Mouse (Mus musculus) left cerebral cortex, adult 8-10 months (tissue): ENCODE measurements around the gene Senp2. TPM values are rescaled to one million over a fixed set of nuclear protein-coding genes. Genes with fewer than 3 reads are reported as not detected.

ENCODE experiments used
- DNase-seq, 2 experiments: peaks; one replicate each; pipeline ENCODE4 v3.0.0; 2022; ENCODE audit warnings: low spot score in 2 of 2
- total RNA-seq, 4 experiments: library from RNA; stranded (reverse); gene quantifications; 2 replicates each; pipeline ENCODE4 v1.2.4; 2022

The Senp2 gene
- total RNA-seq, 4 experiments from 2014 or later, result 89.7 to 101 (median 95.2) TPM

DNA sequence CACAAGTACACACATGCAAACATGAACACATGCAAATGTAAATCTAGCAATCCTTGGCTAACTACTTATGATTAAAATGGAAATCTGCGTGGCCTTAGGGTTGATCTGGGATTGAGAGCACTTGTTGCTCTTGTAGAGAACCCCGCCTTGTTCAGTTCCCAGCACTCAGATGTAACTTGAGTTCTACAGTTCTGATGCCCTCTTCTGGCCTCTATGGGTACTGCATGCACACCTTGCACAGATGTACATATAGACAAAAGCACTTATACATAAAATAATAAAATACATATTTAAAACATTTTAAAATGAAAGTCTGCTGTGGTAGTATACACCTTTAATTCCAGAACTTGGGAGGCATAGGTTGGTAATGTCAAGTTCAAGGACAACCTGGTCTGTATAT is 12.8 kb downstream of the Senp2 start:
- DNase-seq, result no peak

DNA sequence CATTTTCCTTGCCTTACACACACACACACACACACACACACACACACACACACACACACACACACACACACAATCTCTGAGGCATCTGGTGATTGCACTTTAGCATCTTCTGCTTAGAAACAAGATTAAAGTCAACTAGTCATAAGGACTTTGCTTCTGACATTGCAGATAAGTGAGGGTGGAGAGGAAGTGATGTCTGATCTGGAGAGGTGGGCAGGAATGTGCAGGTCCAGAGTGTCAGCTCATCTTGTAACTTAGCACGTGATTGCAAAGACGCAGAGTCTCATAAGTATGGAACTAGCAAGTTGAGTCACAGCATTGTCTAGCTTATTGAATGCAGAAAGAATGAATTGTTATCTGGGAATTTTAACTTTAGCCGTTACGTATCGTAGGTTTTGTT is 18.2 kb downstream of the Senp2 start:
- DNase-seq, result no peak

DNA sequence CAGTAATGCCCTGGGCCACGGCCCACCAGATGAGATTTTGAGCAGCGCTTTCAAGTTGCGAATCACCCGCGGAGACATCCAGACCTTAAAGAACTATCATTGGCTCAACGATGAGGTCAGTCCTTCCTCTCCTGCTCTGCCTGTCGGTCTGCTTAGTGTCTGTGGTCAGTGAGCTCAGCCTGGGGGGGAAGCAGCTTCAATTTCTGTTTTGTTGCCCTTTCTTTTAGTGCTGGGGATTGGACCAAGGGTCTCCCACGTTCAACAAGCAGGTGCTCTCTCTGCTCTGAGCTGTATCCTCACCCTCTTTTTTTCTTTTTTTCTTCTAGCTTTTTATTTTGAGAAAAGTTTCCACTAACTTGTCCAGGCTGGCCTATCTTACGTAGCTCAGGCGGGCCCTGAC is 29.3 kb downstream of the Senp2 start:
- DNase-seq, result no peak

DNA sequence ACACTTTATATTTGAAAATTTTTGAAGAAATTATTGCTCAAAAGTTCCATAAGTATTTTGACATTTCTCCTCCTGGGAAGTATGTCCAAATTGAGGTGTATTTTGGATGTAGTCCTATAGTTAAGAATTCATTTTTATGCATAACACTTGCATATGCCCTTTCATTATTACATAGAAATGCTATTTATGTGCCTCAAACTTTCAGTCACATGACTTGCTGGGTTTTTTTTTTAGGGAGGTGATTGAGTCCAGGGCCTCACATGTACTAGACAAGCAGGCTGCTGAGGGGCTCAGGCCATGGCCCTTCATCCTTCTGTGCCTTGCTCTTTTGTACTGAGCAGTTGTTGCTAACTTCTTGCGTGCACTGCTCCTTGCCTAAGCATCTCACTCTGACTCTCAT is 30.7 kb downstream of the Senp2 start:
- DNase-seq, result no peak

DNA sequence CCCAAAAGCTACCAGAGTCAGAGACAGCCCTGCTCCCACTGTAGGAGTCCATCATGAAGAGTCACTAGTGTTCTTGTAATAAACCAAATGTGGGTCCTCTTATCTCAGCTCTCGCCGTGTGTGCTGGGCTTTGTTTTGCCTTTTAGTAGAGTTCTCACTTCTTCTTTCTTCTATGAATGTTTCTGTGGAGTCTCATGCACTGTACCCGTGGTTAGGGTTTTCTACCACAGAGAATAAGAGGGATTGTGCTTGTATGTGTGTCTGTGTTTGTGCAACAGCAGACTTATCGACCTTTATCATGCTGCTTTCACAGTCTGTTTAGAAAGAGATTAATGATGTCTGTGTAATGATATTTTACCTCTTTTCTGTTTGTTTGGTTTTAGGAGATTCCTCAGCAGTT is 34.5 kb downstream of the Senp2 start:
- no peak for DNase-seq

DNA sequence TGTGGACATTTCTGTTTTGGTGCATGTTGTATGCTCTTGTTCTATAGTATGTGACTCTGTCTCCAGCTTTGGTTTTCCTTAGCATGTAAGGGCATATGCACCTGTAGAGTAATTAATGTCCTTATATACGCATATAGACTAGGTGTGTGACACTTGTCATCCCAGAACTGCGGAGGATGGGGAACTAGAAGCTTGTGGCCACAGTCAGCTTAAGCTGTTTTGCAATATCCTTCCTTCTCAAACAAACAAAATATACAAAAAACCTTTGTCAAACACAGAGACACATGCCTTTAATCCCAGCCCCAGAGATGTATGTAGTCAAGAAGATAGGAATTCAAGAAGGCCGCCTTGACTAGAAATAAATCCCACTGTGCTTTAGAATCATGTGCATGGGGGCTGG is 36.6 kb downstream of the Senp2 start:
- DNase-seq, result no peak

DNA sequence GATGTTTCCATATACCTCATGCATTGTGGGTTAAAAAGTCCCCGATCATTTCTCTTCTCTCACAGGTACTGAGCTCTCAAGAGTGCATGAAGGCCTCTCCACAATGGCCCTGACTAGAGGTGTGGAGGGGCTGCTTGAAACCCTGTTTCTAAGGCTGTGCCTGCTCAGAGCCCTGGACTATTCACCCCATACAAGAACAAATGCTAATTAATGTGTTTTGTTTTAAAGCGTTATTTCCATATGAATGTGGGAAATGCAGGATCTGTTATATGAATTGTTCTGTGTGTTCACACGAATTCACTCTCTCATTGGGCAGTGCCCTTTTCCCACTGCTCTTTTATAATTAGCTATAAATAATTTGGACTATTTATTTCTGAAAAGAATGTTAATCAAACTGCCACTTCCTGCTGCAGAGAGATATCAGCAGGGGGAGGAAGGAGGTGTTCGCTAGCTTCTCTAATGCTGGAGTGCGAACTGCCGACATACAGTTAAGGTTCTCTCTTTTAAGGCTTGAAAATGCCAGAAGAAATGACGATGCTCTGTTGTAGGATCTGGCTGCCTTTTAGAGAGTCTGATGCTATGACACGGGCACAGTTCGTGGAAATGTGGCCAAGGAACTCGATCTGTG is 37.6 kb downstream of the Senp2 start:
- DNase-seq, result no peak

DNA sequence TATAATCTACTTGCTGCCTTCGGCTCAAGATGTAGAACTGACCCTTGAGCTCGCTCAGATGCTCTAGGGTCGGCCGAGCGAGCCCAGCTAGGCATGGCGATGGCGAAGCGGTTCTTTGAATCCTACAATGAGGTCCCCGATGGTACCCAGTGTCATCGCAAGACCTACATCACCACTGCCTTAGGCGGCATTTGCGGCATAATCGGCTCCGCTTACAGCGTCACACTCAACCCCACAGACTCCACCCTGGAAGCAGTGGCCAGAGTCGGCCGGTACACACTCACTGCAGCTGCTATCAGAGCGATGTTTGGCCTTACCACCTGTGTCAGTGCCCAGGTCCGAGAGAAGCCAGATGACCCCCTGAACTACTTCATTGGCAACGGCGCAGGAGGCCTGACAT is 44.1 kb downstream of the Senp2 start:
- no peak for DNase-seq

DNA sequence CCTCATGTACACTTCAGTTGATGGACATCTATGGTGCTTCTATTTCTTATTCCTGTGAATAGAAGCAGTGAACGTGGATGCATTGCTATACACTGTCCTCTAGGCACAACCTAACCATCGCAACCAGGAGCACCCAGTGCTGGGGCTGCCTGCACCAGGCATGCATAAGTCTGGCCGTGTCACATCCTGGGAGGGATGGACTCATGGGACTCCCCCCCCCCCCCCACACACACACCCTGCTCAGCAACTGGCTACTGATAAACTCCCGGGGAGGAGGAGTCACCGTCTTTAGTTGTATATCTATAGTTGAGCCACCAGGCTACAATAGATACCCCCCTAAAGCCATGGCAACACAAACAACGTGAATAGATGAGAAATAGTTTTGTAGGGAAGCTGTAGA is 48.2 kb downstream of the Senp2 start:
- DNase-seq, result no peak

DNA sequence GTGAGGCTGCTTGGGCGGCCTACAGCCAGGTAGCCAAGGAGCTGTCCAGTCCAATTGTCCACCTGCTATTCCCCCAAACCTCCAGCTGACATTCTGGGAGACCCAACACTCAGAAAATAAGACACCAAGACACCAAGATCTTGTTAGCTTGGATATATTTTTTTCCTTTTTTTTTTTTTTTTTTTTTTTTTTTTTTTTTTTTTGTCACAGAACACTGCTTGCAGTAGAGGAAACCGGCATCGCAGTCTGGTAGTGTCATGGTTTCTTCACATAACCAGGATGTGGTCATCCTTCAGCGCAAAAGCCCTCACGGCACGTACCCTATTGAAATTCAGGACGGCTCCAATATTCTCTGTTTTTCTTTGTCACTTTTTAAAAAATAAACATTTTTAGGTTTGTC is 49.6 kb downstream of the Senp2 start:
- DNase-seq, result no peak

DNA sequence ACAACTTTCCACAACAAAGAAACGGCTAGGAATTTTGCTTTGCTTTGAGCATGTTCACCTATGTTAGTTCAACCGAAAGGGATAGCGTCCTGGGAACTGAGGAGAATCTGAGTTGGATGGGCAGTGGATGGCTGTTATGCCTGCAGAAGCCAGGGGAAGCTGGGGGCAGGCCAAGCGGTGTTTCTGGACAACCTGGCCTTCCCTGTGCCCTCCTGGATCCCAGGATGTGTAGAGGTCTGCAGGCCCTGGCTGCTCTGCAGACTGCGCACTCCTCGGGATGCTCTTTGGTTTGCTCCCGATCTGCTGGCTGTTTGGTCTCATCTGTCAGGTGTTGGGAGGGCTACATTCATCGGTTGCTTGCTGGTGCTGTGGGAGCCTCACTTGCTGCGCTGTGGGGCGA is 51.1 kb downstream of the Senp2 start:
- no peak for DNase-seq

DNA sequence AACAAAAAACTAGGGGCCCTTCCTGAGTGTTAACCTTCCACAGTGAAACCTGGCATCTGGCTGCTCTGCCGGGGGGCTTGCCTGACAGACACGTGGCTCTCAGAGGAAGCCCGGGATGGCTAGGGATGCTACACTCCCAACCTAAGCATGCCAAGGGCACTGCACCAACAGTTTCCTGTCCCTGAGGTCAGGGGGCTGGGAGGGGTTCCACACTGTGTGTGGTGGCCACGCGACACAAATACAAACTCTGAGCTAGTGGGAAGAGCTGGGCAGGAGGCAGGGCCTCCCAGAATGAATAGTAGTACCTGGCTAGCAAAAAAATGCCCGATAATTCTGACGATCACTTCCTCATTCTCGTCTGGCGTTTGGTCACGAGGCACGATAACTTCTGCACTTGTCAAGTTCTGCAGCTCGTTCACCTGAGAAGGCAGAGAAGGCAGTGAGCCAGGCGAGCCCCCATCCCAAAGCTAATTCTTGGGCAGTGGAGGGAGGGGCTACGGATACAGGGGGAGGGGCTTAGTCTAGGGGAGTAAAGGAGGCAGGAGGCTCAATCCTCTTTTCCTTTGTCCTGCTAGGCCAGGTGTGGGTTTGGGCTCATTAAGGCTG is 52.4 kb downstream of the Senp2 start:
- DNase-seq, result no peak

DNA sequence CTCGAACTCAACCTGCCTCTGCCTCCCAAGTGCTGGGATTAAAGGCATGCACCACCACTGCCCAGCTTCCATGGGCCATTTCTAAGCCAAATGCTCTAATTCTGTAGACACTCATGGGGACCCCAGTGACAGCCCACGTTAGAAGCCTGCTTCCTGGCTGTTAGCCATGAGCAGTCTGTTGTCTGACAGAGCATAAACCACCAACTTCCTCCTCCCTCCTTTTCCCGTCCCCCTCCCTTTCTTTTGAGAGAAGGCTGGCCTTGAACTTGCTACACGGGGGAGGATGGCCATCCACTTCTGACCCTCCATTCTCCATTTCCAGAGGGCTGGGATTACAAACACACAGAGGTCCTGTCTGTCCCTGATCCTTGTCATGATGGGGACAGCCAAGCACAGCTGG is 53.0 kb downstream of the Senp2 start:
- DNase-seq, result no peak

DNA sequence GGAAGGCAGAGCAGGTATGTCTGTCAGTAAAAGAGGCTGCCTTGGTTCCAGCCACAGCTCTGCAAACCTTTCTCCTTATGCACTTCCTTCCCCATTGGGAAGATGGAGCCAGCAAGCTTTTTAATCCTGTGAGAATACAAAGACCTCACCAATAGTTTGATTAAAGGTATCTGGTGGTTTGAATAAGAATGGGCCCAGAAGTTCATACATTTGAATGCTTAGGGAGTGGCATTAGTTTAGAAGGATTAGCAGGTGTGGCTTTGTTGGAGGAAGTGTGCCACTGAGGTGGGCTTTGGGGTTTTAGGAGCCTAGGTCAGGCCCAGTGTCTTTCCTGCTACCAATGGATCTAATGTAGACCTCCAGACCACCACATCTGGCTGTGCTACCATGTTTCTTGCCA is 56.3 kb downstream of the Senp2 start:
- DNase-seq, result no peak

DNA sequence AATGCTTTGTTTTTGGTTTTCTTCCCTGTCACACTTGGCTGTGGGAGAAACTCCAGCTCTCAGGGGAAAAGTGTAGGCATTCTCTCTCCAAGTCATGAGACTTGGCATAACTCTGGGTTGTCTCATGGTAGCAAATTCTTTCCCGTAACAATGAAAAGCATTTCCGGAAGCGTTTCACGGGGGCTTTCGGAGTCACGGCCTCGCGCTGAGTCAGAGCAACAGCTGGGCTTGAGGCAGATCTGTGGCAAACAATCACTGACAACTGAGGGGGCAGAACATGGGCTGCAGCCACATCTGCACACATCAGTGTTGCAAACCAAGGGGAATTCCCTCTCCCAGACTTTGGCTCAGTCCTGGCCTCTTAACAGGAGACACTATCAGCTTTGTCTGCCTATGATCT is 58.1 kb downstream of the Senp2 start:
- no peak for DNase-seq

DNA sequence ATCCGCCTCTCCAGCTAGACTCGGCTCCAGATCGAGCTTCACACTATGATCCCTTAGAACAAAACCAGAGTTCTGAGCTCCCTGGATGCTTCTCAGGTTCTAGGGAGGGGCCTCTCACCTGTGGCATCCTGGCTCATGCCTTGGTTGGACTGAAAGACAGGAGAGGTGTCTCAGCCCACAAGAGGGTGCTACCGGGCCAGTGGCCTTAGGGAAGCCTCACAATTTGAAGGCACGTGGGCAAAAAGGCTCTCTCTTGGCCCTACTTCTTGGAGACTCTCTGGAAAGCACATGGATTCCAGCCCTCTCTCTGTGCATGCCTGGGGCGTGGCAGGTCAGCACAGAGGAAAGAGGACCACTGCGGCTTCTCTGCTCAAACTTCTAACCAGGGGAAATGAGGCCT is 62.1 kb downstream of the Senp2 start:
- DNase-seq, result no peak

DNA sequence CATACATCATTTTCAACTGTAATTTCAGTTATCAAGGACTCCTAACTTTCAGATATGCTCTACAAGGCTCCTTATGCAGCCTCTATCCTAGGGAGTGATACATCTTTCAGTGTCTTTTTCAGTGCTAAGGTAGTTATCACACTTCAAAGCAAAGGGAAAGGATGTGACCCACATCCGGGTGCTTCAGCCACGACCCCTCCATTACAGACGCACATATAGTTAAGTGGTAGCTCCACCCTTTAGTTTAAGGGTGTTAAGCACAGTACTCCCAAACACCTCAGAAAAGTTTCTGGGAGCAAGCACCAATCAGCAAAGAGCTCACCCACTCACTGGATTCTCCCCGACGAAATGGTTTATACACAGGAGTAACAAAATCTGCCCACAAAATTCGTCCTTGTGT is 65.8 kb downstream of the Senp2 start:
- no peak for DNase-seq

DNA sequence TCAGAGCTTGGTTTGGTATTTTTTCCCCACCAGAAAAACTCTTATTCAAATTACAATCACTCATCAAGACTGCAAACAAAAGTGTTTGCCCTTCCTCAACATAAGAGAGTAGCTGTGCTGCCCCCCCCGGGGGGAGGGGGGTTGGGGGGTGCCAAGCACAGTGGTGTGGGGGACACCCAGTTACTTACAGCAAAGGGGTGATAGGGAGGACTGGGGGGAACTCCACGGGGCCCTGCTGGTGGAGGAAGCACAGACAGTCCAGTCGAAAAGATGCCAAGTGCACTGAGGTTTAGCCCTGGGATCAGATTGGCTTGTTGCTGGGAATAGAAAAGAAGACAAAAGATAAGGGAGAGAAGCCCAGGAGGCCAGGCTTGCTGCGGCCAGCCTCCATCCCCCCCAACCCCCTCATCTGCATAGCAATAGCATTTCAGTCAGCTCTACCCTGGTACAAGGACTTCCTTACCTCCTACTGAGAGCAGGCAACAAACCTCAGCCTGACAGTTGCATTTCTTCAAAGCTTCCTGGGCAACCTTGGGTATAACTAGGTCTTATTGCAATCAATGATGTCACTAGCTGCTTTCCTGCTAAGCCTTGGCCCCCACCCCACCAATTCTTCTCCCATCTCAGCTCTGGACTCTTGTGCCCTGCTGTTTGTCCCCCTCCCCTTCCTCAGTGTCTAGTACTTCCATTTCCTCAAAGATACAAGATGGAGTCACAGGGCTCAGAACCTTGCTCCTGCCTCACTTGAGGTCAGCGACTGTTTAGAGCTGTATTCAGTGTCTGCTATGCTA is 66.7 kb downstream of the Senp2 start:
- DNase-seq, result no peak

DNA sequence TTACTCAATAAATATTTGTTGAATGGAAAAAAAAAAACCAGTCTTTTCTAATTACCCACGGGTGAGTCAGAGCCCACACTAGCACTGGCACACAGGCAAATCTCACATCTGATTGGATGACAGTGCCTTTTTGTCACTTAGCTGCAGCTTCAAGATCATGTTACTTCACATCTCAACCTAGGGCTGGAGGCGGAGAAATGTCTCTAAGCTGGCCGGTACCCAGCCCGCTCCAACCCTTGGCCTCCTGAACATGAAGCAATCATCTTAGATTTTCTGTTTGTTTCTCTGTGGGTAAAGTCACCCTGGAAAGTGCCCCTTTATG is 67.3 kb downstream of the Senp2 start:
- DNase-seq, result no peak

DNA sequence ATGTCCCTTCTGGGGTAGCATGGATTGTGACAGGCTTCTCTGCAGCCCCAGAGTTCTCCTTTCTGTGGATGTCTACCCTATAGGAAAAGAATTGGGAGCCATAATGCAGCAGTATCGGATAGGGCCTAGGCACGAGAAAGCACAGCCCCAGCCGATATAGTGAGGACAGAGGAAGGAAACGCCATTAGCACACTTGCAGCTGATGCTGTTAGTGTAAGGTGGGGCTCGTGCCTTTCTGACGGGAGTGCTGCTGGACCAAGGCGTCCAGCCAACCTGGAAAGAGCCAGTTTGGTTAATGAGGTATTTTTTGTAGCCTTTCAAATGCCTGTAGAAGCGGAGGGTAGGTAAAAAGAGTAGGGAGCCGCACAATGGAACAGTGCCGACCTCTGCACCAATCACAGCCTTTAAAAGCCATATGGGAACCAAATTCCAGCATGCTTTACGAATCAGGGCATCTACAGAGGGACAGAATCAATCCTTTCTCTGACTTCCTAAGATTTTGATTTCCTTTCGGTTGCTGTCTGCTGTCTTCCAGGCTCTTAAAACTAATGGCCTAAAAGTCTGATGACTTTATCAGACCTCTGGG is 70.9 kb downstream of the Senp2 start:
- no peak for DNase-seq

DNA sequence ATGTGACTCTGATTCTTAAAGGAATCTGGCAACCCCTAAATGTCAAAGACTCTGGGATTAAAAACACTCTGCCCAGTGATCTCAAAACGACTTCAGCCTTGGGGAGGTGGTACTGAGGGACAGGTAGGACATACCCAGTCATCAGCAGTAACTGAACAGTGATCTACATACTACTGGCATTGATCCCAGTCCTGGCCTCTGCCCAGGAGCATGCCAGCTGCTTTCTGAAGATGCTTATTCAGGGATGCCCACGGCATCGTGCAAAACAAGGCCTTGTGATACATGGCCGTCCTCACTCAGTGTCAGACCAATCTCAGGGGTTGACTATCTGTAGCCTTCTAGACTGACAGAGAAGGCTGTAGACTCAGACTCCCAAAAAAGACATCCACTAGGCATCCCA is 76.1 kb downstream of the Senp2 start:
- DNase-seq, result no peak

DNA sequence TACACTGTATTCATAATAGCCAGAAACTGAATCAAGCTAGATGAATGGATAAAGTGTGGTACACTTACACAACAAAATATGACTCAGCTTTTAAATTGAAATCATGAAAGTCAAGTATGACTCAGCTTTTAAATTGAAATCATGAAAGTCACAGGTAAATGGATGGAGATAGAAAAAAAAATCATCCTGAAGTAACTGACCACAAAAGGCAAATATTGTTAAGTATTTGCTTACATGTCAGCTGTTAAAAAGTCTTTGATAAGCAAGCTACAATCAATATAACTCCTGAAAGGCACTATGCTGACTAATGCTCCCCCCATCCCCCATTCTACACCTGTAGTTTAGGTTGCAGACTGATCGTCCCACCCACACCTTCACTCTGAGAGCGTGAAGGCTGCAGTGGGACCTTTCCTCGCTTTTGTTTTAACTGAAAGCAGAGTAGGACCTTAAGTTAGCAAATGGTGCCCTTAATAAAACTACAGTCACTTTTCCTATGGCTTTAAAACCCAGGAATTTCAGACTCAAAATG is 82.0 kb downstream of the Senp2 start:
- DNase-seq, result no peak

DNA sequence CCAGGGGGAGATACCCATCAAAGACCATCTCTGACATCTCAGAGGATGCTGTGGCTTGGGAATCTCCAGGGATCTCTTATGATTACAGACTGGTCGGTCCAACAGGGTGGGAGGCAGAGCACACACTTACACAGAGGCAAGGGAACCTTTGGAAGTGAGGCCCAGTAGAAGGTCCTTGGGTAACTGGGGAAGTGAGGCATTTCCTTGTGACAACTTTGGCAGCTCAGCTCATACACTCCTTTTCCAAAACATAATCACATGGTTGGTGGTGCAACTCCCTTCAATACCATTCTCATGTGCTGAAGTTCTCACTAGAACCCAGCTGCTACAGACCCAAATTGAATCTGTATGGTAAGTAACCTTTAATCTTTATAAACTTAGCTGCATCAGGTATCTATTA is 86.5 kb downstream of the Senp2 start:
- DNase-seq, result no peak
